Mouse (Mus musculus) cerebellum, adult 2 months (tissue): ENCODE results near the gene Hist3h2a. TPM values are rescaled to one million over a fixed set of nuclear protein-coding genes. Genes with fewer than 3 reads are reported as not detected.

Source experiments
- DNase-seq, 2 experiments: peaks; one replicate each; pipeline ENCODE4 v3.0.0; 2021
- H3K27ac ChIP-seq: fragments of 200-500 bp; 2 replicates; pipeline ENCODE4 v1.5.1; 2012; ENCODE audit warnings: low read length, control low read depth, inconsistent platforms; ENCODE audit not compliant: insufficient read depth
- H3K27me3 ChIP-seq: fragments of 200-500 bp; 2 replicates; pipeline ENCODE4 v1.6.1; 2012; ENCODE audit warnings: inconsistent platforms, mild to moderate bottlenecking, low read length, moderate library complexity; ENCODE audit not compliant: control insufficient read depth, insufficient read depth
- H3K4me1 ChIP-seq: fragments of 200-500 bp; 2 replicates; pipeline ENCODE4 v1.6.1; 2011; ENCODE audit warnings: low read length; ENCODE audit not compliant: control insufficient read depth, insufficient read depth
- H3K4me3 ChIP-seq: fragments of 200-500 bp; replicated peaks from 2 replicates; pipeline ENCODE3; 2011; ENCODE audit warnings: mild to moderate bottlenecking, low read depth, low read length, control low read depth; ENCODE audit not compliant: insufficient read depth
- CTCF ChIP-seq: fragments of 200-500 bp; IDR thresholded peaks from 2 replicates; pipeline ENCODE4 v1.5.1; 2011; ENCODE audit warnings: low read depth, mild to moderate bottlenecking, control low read depth, low read length, moderate library complexity, borderline replicate concordance; ENCODE audit not compliant: insufficient read depth
- POLR2A ChIP-seq: fragments of 200-500 bp; IDR thresholded peaks from 2 replicates; pipeline ENCODE4 v1.6.1; 2011; ENCODE audit warnings: low read length, control low read depth, borderline replicate concordance; ENCODE audit not compliant: insufficient read depth
- WGBS: fragments of 180-500 bp; shearing (Covaris S2); methylation state at CpG from one replicate; pipeline ENCODE4 v1.1.7; 2018; 5-methylcytosine and 5-hydroxymethylcytosine counted together
- polyA plus RNA-seq: library from polyadenylated mRNA; depleted of rRNA; stranded (reverse); fragments of >200 nt; gene quantifications from 2 replicates; pipeline ENCODE4 v1.2.3, GENCODE M21; 2012

The Hist3h2a gene
- polyA plus RNA-seq, 1 experiment, result 41.3 TPM

GRCm38 (mm10) chr11:58974414-58974813 lies 19.9 kb downstream of the Hist3h2a start:
- Histone ChIP-seq H3K27ac (no peak overlapping the region), H3K4me1 (no peaks in the 10 kb centered on the region), H3K4me3 (no peak overlapping the region), H3K27me3 (no peaks in the 10 kb centered on the region)
- 89% methylated on average over 3 of the region's 3 CpGs for WGBS
- no peak for TF ChIP-seq CTCF
- no peak for TF ChIP-seq POLR2A
- no peak for DNase-seq

- DNase-seq, result no peak
- TF ChIP-seq CTCF (no peak), POLR2A (no peak)
- Histone ChIP-seq H3K4me1 (peaks cover 16% of the 10 kb centered on the region), H3K4me3 (peak overlapping the region; percentile 95), H3K27me3 (no peaks in the 10 kb centered on the region), H3K27ac (no peak overlapping the region)
- WGBS, result under 1% methylated on average over 29 of the region's 29 CpGs
These were observed 22.7 kb downstream of the Hist3h2a start for GRCm38 (mm10) chr11:58977150-58977549.

- Histone ChIP-seq H3K4me1 (peaks cover 16% of the 10 kb centered on the region), H3K27ac (peak overlapping the region; percentile 40; the same call in 1 of the 2 replicates), H3K27me3 (no peaks in the 10 kb centered on the region), H3K4me3 (peak overlapping the region; percentile 95)
- DNase-seq, result no peak
- WGBS, result under 1% methylated on average over 21 of the region's 21 CpGs
- no peak for TF ChIP-seq CTCF
These were observed 23.1 kb downstream of the Hist3h2a start for GRCm38 (mm10) chr11:58977607-58978026.

GRCm38 (mm10) chr11:58978027-58978705 lies 23.7 kb downstream of the Hist3h2a start, which contains the start of gene Trim11:
TSS of gene Trim11 (plus strand) at chr11:58978093.
- H3K27ac ChIP-seq, result peak within 1 kb of the TSS; percentile 40; the same call in 1 of the 2 replicates
- TF ChIP-seq POLR2A (peak; percentile 80; the same call in 1 of the 2 replicates), CTCF (no peak)
- no peaks in the 10 kb centered on the region for H3K27me3 ChIP-seq
- DNase-seq, result peak; percentile 70 to 76
- peaks cover 16% of the 10 kb centered on the region for H3K4me1 ChIP-seq
- under 1% methylated on average over 64 of the region's 64 CpGs for WGBS
- peak within 1 kb of the TSS; percentile 95 for H3K4me3 ChIP-seq

- Histone ChIP-seq H3K4me3 (peak overlapping the region; percentile 95), H3K27ac (no peak overlapping the region), H3K27me3 (no peaks in the 10 kb centered on the region), H3K4me1 (peaks cover 17% of the 10 kb centered on the region)
- DNase-seq, result no peak
- TF ChIP-seq CTCF (no peak), POLR2A (no peak)
- 0% methylated on average over 5 of the region's 5 CpGs for WGBS
These were observed 24.2 kb downstream of the Hist3h2a start for GRCm38 (mm10) chr11:58978706-58979030.

GRCm38 (mm10) chr11:58979183-58979582 lies 24.7 kb downstream of the Hist3h2a start:
- Histone ChIP-seq H3K27me3 (no peaks in the 10 kb centered on the region), H3K4me1 (peaks cover 20% of the 10 kb centered on the region), H3K27ac (no peak overlapping the region), H3K4me3 (peak overlapping the region; percentile 23)
- TF ChIP-seq POLR2A, result no peak
- no peak for TF ChIP-seq CTCF
- no peak for DNase-seq
- 57% methylated on average over 3 of the region's 3 CpGs for WGBS

- no peak for DNase-seq
- WGBS, result 51% methylated on average over 7 of the region's 7 CpGs
- peaks cover 20% of the 10 kb centered on the region for H3K4me1 ChIP-seq
- H3K27ac ChIP-seq, result no peak overlapping the region
- peak overlapping the region; percentile 23 for H3K4me3 ChIP-seq
- TF ChIP-seq CTCF (no peak), POLR2A (no peak)
- H3K27me3 ChIP-seq, result no peaks in the 10 kb centered on the region
These were observed 25.2 kb downstream of the Hist3h2a start for GRCm38 (mm10) chr11:58979661-58980060.

GRCm38 (mm10) chr11:58980381-58980990 lies 26.0 kb downstream of the Hist3h2a start:
- no peak for DNase-seq
- H3K27ac ChIP-seq, result no peak overlapping the region
- no peak overlapping the region for H3K4me3 ChIP-seq
- H3K4me1 ChIP-seq, result peaks cover 20% of the 10 kb centered on the region
- TF ChIP-seq POLR2A, result no peak
- 0 out of 2 replicates have a peak, but pooled peaks have one; percentile 1 for TF ChIP-seq CTCF
- H3K27me3 ChIP-seq, result no peaks in the 10 kb centered on the region
- 29% methylated on average over 5 of the region's 5 CpGs for WGBS
